Mouse (Mus musculus): ENCODE results near the gene Izumo1.

DNA sequence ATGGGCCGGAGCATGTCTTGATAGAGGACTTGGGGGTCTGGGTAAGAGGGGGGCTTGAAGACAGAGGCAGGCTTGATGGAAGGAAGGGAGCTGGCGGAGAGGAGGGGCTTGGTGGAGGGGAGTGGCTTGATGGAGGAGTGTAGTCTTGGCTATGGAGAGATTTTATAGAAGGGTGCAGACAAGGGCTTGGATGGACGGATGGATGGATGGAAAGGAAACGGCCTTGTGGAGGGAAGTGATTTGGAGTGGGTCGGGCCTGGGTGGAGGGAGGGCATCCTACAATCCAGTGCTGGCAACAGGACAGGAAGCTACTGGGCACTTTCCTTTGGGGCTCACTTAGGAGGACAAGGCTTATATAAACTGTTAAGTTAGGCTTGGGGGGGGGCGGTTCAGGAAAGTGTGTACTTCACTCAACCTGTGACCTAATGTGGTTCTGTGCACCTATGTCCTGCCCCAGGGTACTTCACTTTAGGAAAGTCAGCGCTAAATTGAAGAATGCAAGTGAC, 5.0 kb downstream of the Izumo1 start:
- TF ChIP-seq CTCF (IDR thresholded peaks at IDR 0.05; ENCODE audit: low read depth) (no peak), EP300 (optimal IDR thresholded peaks at IDR 0.05) (no peak)

Measured in stomach, postnatal 0 days (tissue).